Mouse (Mus musculus): ENCODE results near the gene Rabgap1.

DNA sequence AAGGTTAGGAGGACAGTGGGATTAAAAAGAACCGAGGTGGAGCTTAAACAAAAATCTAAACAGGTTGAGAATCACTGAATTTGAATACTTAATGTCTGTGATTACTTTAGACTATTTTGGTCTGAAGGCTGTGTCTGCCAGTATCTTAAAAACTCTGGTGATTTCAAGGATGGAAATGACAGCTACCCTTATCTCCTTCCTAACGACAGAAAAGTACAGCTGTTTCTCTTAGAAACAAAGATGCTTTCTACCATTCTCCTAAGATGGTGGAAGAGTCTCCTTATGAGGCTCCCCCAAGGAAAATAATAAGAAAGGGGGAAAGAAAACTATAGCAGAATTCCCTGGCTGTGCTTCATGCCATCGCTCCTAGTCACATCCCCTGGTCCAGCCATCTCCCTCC lies 21.2 kb upstream of the Rabgap1 start:
- TF ChIP-seq EP300 (IDR thresholded peaks at IDR 0.05; ENCODE audit: low read depth) (no peak), CTCF (IDR thresholded peaks at IDR 0.05; ENCODE audit: low read depth) (no peak)
